Mouse (Mus musculus): ENCODE measurements around the gene Tor1aip2.

- no peak for TF ChIP-seq CTCF (IDR thresholded peaks at IDR 0.05; ENCODE audit: low read depth)
- no peak for TF ChIP-seq EP300 (IDR thresholded peaks at IDR 0.05; ENCODE audit: low read depth)
Measured at GRCm38 (mm10) chr1:156073169-156073821, 38.1 kb downstream of the Tor1aip2 start.

All from liver, postnatal 0 days (tissue).